Mouse (Mus musculus) hematopoietic multipotent progenitor cell, adult 10-12 weeks (in vitro differentiated cells): ENCODE results near the gene Mettl7a3. TPM values are rescaled to one million over a fixed set of nuclear protein-coding genes. Genes with fewer than 3 reads are reported as not detected.

Source experiments
- polyA plus RNA-seq: library from polyadenylated mRNA; stranded (reverse); fragments of >175 nt; gene quantifications from 2 replicates; pipeline ENCODE4 v1.2.3, GENCODE M21; 2012; ENCODE audit warnings: low replicate concordance

Gene Mettl7a3
- polyA plus RNA-seq: not detected in 2 replicates

GRCm38 (mm10) chr15:100334629-100335028, at the start of gene Mettl7a3:
Gene Mettl7a3 (plus strand): TSS chr15:100334929.

GRCm38 (mm10) chr15:100304019-100304991, 30.4 kb upstream of the Mettl7a3 start, which contains the start of gene Mettl7a1:
Gene Mettl7a1 (plus strand): TSS chr15:100304140.

GRCm38 (mm10) chr15:100352711-100353250, 18.1 kb downstream of the Mettl7a3 start, which contains the start of the genes Methig1 and Mettl7a2:
Gene Methig1 (plus strand): TSS chr15:100353149.
Gene Mettl7a2 (plus strand): TSS chr15:100353200.

GRCm38 (mm10) chr15:100364242-100364641, 29.5 kb downstream of the Mettl7a3 start, which contains the start of gene Higd1c:
Gene Higd1c (plus strand): TSS chr15:100364542.

Other genes with a start within 250 kb of the Mettl7a3 start
- gene Atf1, start 107.1 kb upstream of the Mettl7a3 start, polyA plus RNA-seq: 32.7 and 55.2 TPM in 2 replicates
- not detected in 2 replicates for gene Tmprss12, start 54.1 kb upstream of the Mettl7a3 start, polyA plus RNA-seq
- 31.8 and 54.7 TPM in 2 replicates for gene Mettl7a1, start 30.8 kb upstream of the Mettl7a3 start, polyA plus RNA-seq
- not detected in 2 replicates for gene Methig1, start 18.2 kb downstream of the Mettl7a3 start, polyA plus RNA-seq
- not detected in 2 replicates for gene Mettl7a2, start 18.3 kb downstream of the Mettl7a3 start, polyA plus RNA-seq
- not detected in 2 replicates for gene Higd1c, start 29.6 kb downstream of the Mettl7a3 start, polyA plus RNA-seq
- gene Gm5475, start 87.2 kb downstream of the Mettl7a3 start, polyA plus RNA-seq: 0.05 TPM in 1 of 2 replicates, not detected in the other
- gene Slc11a2, start 90.1 kb downstream of the Mettl7a3 start, polyA plus RNA-seq: 2.2 and 3.5 TPM in 2 replicates
- gene Letmd1, start 134.1 kb downstream of the Mettl7a3 start, polyA plus RNA-seq: 13.1 and 38.6 TPM in 2 replicates
- 1.7 and 2.5 TPM in 2 replicates for gene Csrnp2, start 160.6 kb downstream of the Mettl7a3 start, polyA plus RNA-seq
- gene Tfcp2, start 217.1 kb downstream of the Mettl7a3 start, polyA plus RNA-seq: 3.1 and 3.6 TPM in 2 replicates